Mouse (Mus musculus) liver, embryonic 15.5 days (tissue): ENCODE measurements around the gene Bcl9l. TPM values are rescaled to one million over a fixed set of nuclear protein-coding genes. Genes with fewer than 3 reads are reported as not detected.

Experiments used
- ATAC-seq: fragments of 200-750 bp; cut with Nextera tagmentation; 2 replicates; pipeline ENCODE4 v1.8.0; 2017; ENCODE audit warnings: moderate number of reproducible peaks, mild to moderate bottlenecking, moderate library complexity; ENCODE audit not compliant: insufficient read depth
- H3K27ac ChIP-seq: fragments of 300-500 bp; sonication (generic); replicated peaks from 2 replicates; pipeline ENCODE4 v1.5.1; 2015; ENCODE audit warnings: mild to moderate bottlenecking, inconsistent platforms
- H3K27me3 ChIP-seq: fragments of 300-500 bp; sonication (generic); 2 replicates; pipeline ENCODE4 v1.6.1; 2015; ENCODE audit warnings: mild to moderate bottlenecking, inconsistent platforms
- H3K36me3 ChIP-seq: fragments of 300-500 bp; sonication (generic); replicated peaks from 2 replicates; pipeline ENCODE4 v1.6.1; 2015; ENCODE audit warnings: moderate library complexity, mild to moderate bottlenecking, inconsistent platforms
- H3K4me1 ChIP-seq: fragments of 300-500 bp; sonication (generic); replicated peaks from 2 replicates; pipeline ENCODE4 v1.6.1; 2015; ENCODE audit warnings: inconsistent platforms
- H3K4me2 ChIP-seq: fragments of 300-500 bp; sonication (generic); 2 replicates; pipeline ENCODE4 v1.6.1; 2015; ENCODE audit warnings: moderate library complexity, mild to moderate bottlenecking, inconsistent platforms
- H3K4me3 ChIP-seq: fragments of 300-500 bp; sonication (generic); replicated peaks from 2 replicates; pipeline ENCODE4 v1.5.1; 2015; ENCODE audit warnings: mild to moderate bottlenecking, inconsistent platforms
- H3K9ac ChIP-seq: fragments of 300-500 bp; sonication (generic); 2 replicates; pipeline ENCODE4 v1.6.1; 2015; ENCODE audit warnings: moderate library complexity, mild to moderate bottlenecking, inconsistent platforms
- H3K9me3 ChIP-seq: fragments of 300-500 bp; sonication (generic); replicated peaks from 2 replicates; pipeline ENCODE4 v1.6.1; 2016; ENCODE audit warnings: inconsistent platforms
- WGBS: fragments of 180-500 bp; shearing (Covaris S2); methylation state at CpG from one replicate; pipeline ENCODE4 v1.1.7; 2015; ENCODE audit warnings: mixed read lengths; ENCODE audit not compliant: insufficient replicate concordance; 5-methylcytosine and 5-hydroxymethylcytosine counted together
- polyA plus RNA-seq: library from polyadenylated mRNA; unstranded; fragments of >200 nt; fragmentation: Nextera tagmentation; extraction: Ambion mirVana; gene quantifications from 2 replicates; pipeline ENCODE4 v1.2.1, GENCODE M21; 2015

Bcl9l gene
- polyA plus RNA-seq, 1 experiment from 2014 or later: 1.9 TPM

GRCm38 (mm10) chr9:44508721-44509486 is 26.3 kb downstream of the Bcl9l start:
- Histone ChIP-seq H3K4me3 (0 out of 2 replicates have a peak overlapping the region, but pooled peaks have one; percentile 52), H3K36me3 (peaks cover 13% of the 10 kb centered on the region; the same call in 1 of the 2 replicates), H3K27me3 (no peaks in the 10 kb centered on the region; the same call in 1 of the 2 replicates), H3K9ac (no peak overlapping the region), H3K4me1 (peaks cover 51% of the 10 kb centered on the region), H3K4me2 (peak overlapping the region; percentile 72; the same call in 1 of the 2 replicates), H3K9me3 (no peaks in the 10 kb centered on the region), H3K27ac (no peak overlapping the region)
- no peak for ATAC-seq
- 70% methylated on average over 19 of the region's 19 CpGs for WGBS

- peaks cover 53% of the 10 kb centered on the region for H3K4me1 ChIP-seq
- no peak for ATAC-seq
- peaks cover 13% of the 10 kb centered on the region; the same call in 1 of the 2 replicates for H3K36me3 ChIP-seq
- WGBS: 11% methylated on average over 26 of the region's 27 CpGs
- peak overlapping the region; percentile 52 for H3K4me3 ChIP-seq
- H3K27me3 ChIP-seq: no peaks in the 10 kb centered on the region; the same call in 1 of the 2 replicates
- no peak overlapping the region for H3K27ac ChIP-seq
- peak overlapping the region; percentile 72 for H3K4me2 ChIP-seq
- peak overlapping the region; percentile 40; the same call in 1 of the 2 replicates for H3K9ac ChIP-seq
- no peaks in the 10 kb centered on the region for H3K9me3 ChIP-seq
Observed at GRCm38 (mm10) chr9:44509487-44510354, 27.1 kb downstream of the Bcl9l start.

- no peak for ATAC-seq
- Histone ChIP-seq H3K36me3 (peaks cover 13% of the 10 kb centered on the region; the same call in 1 of the 2 replicates), H3K9ac (no peak overlapping the region)
Observed at GRCm38 (mm10) chr9:44510355-44510871, 27.8 kb downstream of the Bcl9l start.

GRCm38 (mm10) chr9:44510872-44511601 is 28.4 kb downstream of the Bcl9l start:
- Histone ChIP-seq H3K9ac (no peak overlapping the region), H3K4me3 (no peak overlapping the region), H3K4me1 (peaks cover 59% of the 10 kb centered on the region), H3K27me3 (no peaks in the 10 kb centered on the region; the same call in 1 of the 2 replicates), H3K36me3 (0 out of 2 replicates have a peak, but pooled peaks cover 7% of the 10 kb centered on the region), H3K27ac (0 out of 2 replicates have a peak overlapping the region, but pooled peaks have one; percentile 33), H3K9me3 (no peaks in the 10 kb centered on the region), H3K4me2 (no peak overlapping the region)
- 61% methylated on average over 5 of the region's 5 CpGs for WGBS
- no peak for ATAC-seq

More at GRCm38 (mm10) chr9:44510355-44510871, 27.8 kb downstream of the Bcl9l start:
- Histone ChIP-seq H3K4me2 (peak overlapping the region; percentile 72), H3K27ac (0 out of 2 replicates have a peak overlapping the region, but pooled peaks have one; percentile 33), H3K27me3 (no peaks in the 10 kb centered on the region; the same call in 1 of the 2 replicates), H3K4me1 (peaks cover 60% of the 10 kb centered on the region), H3K9me3 (no peaks in the 10 kb centered on the region), H3K4me3 (peak overlapping the region; percentile 52; the same call in 1 of the 2 replicates)
- WGBS: 36% methylated on average over 9 of the region's 9 CpGs

GRCm38 (mm10) chr9:44511935-44512716 is 29.5 kb downstream of the Bcl9l start:
- H3K4me1 ChIP-seq: peaks cover 58% of the 10 kb centered on the region
- no peak overlapping the region for H3K9ac ChIP-seq
- 32% methylated on average over 9 of the region's 9 CpGs for WGBS
- ATAC-seq: no peak
- no peaks in the 10 kb centered on the region for H3K36me3 ChIP-seq
- no peak overlapping the region for H3K4me2 ChIP-seq
- peak overlapping the region; percentile 19; the same call in 1 of the 2 replicates for H3K27ac ChIP-seq
- H3K27me3 ChIP-seq: no peaks in the 10 kb centered on the region; the same call in 1 of the 2 replicates
- no peak overlapping the region for H3K4me3 ChIP-seq
- H3K9me3 ChIP-seq: no peaks in the 10 kb centered on the region

GRCm38 (mm10) chr9:44512717-44513003 is 30.0 kb downstream of the Bcl9l start:
- Histone ChIP-seq H3K36me3 (no peaks in the 10 kb centered on the region), H3K4me1 (peaks cover 58% of the 10 kb centered on the region), H3K27ac (0 out of 2 replicates have a peak overlapping the region, but pooled peaks have one; percentile 11), H3K4me3 (no peak overlapping the region), H3K4me2 (no peak overlapping the region), H3K27me3 (no peaks in the 10 kb centered on the region; the same call in 1 of the 2 replicates), H3K9ac (no peak overlapping the region), H3K9me3 (no peaks in the 10 kb centered on the region)
- WGBS: 73% methylated on average over 3 of the region's 3 CpGs
- ATAC-seq: no peak

- Histone ChIP-seq H3K4me3 (no peak overlapping the region), H3K36me3 (no peaks in the 10 kb centered on the region), H3K9me3 (no peaks in the 10 kb centered on the region), H3K27me3 (no peaks in the 10 kb centered on the region; the same call in 1 of the 2 replicates), H3K4me2 (no peak overlapping the region), H3K9ac (no peak overlapping the region), H3K4me1 (peaks cover 58% of the 10 kb centered on the region), H3K27ac (no peak overlapping the region)
- 69% methylated on average over 11 of the region's 11 CpGs for WGBS
- no peak for ATAC-seq
Observed at GRCm38 (mm10) chr9:44513121-44513520, 30.5 kb downstream of the Bcl9l start.

GRCm38 (mm10) chr9:44513610-44514009 is 31.0 kb downstream of the Bcl9l start:
- WGBS: 78% methylated on average over 20 of the region's 20 CpGs

GRCm38 (mm10) chr9:44514147-44514546 is 31.5 kb downstream of the Bcl9l start:
- 51% methylated on average over 5 of the region's 5 CpGs for WGBS
- Histone ChIP-seq H3K36me3 (no peaks in the 10 kb centered on the region), H3K4me1 (peaks cover 54% of the 10 kb centered on the region), H3K9ac (no peak overlapping the region), H3K4me3 (no peak overlapping the region), H3K27ac (no peak overlapping the region), H3K4me2 (no peak overlapping the region), H3K9me3 (no peaks in the 10 kb centered on the region), H3K27me3 (no peaks in the 10 kb centered on the region; the same call in 1 of the 2 replicates)
- no peak for ATAC-seq

More at GRCm38 (mm10) chr9:44513610-44514009, 31.0 kb downstream of the Bcl9l start:
- Histone ChIP-seq H3K9me3 (no peaks in the 10 kb centered on the region), H3K4me1 (peaks cover 58% of the 10 kb centered on the region), H3K27me3 (no peaks in the 10 kb centered on the region; the same call in 1 of the 2 replicates), H3K9ac (no peak overlapping the region), H3K27ac (no peak overlapping the region), H3K4me2 (no peak overlapping the region), H3K4me3 (no peak overlapping the region), H3K36me3 (no peaks in the 10 kb centered on the region)
- no peak for ATAC-seq
